8 mouse cellular contexts compared by ENCODE assay signal in genomic region chr13:83724995-83725394, GRCm38 (mm10).
DNase-seq lines count a peak whose midpoint lies in the region; ATAC-seq and TF ChIP-seq lines count a peak whose summit lies in the region.

No protein-coding gene starts in this region.

- H3K4me1 ChIP-seq in bone marrow macrophage, adult 2 months (ENCODE audit: control insufficient read depth, insufficient read depth, low read length) = no peaks in the 10 kb centered on the region
- peaks cover 7% of the 10 kb centered on the region; the same call in 1 of the 2 replicates for H3K4me1 ChIP-seq in embryonic facial prominence, embryonic 14.5 days (ENCODE audit: control insufficient read depth, insufficient read depth, low read length)
- H3K4me1 ChIP-seq in kidney, postnatal 0 days (replicated peaks; ENCODE audit: insufficient read depth, low read length) = peaks cover 4% of the 10 kb centered on the region; the same call in 1 of the 2 replicates

- no peak overlapping the region for H3K27ac ChIP-seq in bone marrow macrophage, adult 2 months (ENCODE audit: insufficient read depth, low read depth, low read length)
- H3K27ac ChIP-seq in embryonic facial prominence, embryonic 14.5 days (replicated peaks; ENCODE audit: low read depth, low read length) = no peak overlapping the region; the same call in 1 of the 2 replicates
- no peak overlapping the region for H3K27ac ChIP-seq in kidney, postnatal 0 days

- WGBS in embryonic facial prominence, embryonic 14.5 days = 3% methylated on average over 11 of the region's 11 CpGs
- WGBS in kidney, postnatal 0 days = 2% methylated on average over 11 of the region's 11 CpGs

- DNase-seq in ovary, postnatal 36 days (ENCODE audit: low spot score) = peak; percentile 45
- DNase-seq in ovary, postnatal 14 days (ENCODE audit: low spot score) = no peak
- DNase-seq in embryonic facial prominence, embryonic 14.5 days (ENCODE audit: low spot score) = peak; percentile 74
- DNase-seq in kidney, postnatal 0 days (ENCODE audit: low spot score) = peak; percentile 58
- DNase-seq in lung, postnatal 4 days = peak; percentile 47 to 54
- peak; percentile 88 to 90 for DNase-seq in right cerebral cortex, postnatal 10 days (ENCODE audit: low spot score in 2 of 2)
- no peak for DNase-seq in urinary bladder, postnatal 4 days (ENCODE audit: low spot score in 2 of 2)

- no peak overlapping the region for H3K4me3 ChIP-seq in bone marrow macrophage, adult 2 months (ENCODE audit: insufficient read depth, low read length)
- H3K4me3 ChIP-seq in embryonic facial prominence, embryonic 14.5 days (ENCODE audit: low read depth, low read length) = peak overlapping the region; percentile 9; the same call in 1 of the 2 replicates
- H3K4me3 ChIP-seq in kidney, postnatal 0 days (replicated peaks; ENCODE audit: low read depth, low read length) = no peak overlapping the region

- peak overlapping the region; percentile 8; the same call in 1 of the 2 replicates for H3K4me2 ChIP-seq in embryonic facial prominence, embryonic 14.5 days (ENCODE audit: low read depth, low read length)
- H3K4me2 ChIP-seq in kidney, postnatal 0 days (ENCODE audit: low read length) = no peak overlapping the region

- no peak for TF ChIP-seq POLR2A in bone marrow macrophage, adult 2 months (IDR thresholded peaks at IDR 0.05; ENCODE audit: borderline replicate concordance, low read depth, low read length)

- ATAC-seq in embryonic facial prominence, embryonic 14.5 days (ENCODE audit: low read depth) = peak; percentile 44
- peak; percentile 71; the same call in 1 of the 2 replicates for ATAC-seq in kidney, postnatal 0 days (replicated peaks; ENCODE audit: low FRiP score, low read depth)

- H3K9me3 ChIP-seq in embryonic facial prominence, embryonic 14.5 days (ENCODE audit: control insufficient read depth, low read length) = no peaks in the 10 kb centered on the region; the same call in 1 of the 2 replicates
- H3K9me3 ChIP-seq in kidney, postnatal 0 days (replicated peaks; ENCODE audit: low read length) = no peaks in the 10 kb centered on the region

- H3K27me3 ChIP-seq in embryonic facial prominence, embryonic 14.5 days (replicated peaks; ENCODE audit: control insufficient read depth, insufficient read depth, low read length) = peaks cover 91% of the 10 kb centered on the region
- peaks cover 85% of the 10 kb centered on the region for H3K27me3 ChIP-seq in kidney, postnatal 0 days (ENCODE audit: insufficient read depth, low read length)

- H3K9ac ChIP-seq in embryonic facial prominence, embryonic 14.5 days (ENCODE audit: low read depth, low read length) = no peak overlapping the region
- no peak overlapping the region for H3K9ac ChIP-seq in kidney, postnatal 0 days (ENCODE audit: low read depth, low read length)

- H3K36me3 ChIP-seq in embryonic facial prominence, embryonic 14.5 days (ENCODE audit: control insufficient read depth, insufficient read depth, low read length) = no peaks in the 10 kb centered on the region
- H3K36me3 ChIP-seq in kidney, postnatal 0 days (ENCODE audit: insufficient read depth, low read length) = no peaks in the 10 kb centered on the region

- TF ChIP-seq CTCF in bone marrow macrophage, adult 2 months (IDR thresholded peaks at IDR 0.05; ENCODE audit: low read depth, low read length) = peak; percentile 81
- peak; percentile 80 for TF ChIP-seq CTCF in kidney, postnatal 0 days (IDR thresholded peaks at IDR 0.05; ENCODE audit: low read depth)

Comparison
In these comparisons a context has a peak if more than half of its experiments do, and no peak if none do; other contexts are left out.
1. DNase-seq: peak in ovary, postnatal 36 days (single experiment), embryonic facial prominence, embryonic 14.5 days (single experiment), kidney, postnatal 0 days (single experiment), lung, postnatal 4 days (2 of 2) and right cerebral cortex, postnatal 10 days (2 of 2); none in ovary, postnatal 14 days (single experiment) and urinary bladder, postnatal 4 days (0 of 2).